Mouse (Mus musculus): ENCODE measurements around the gene Hdhd5. TPM values are rescaled to one million over a fixed set of nuclear protein-coding genes. Genes with fewer than 3 reads are reported as not detected.

Hdhd5 gene
- 13.2 and 15.1 TPM in 2 replicates for polyA plus RNA-seq (2015; fragmentation: Nextera tagmentation; extraction: Ambion mirVana)

- peak within 1 kb of the TSS; percentile 93 for H3K4me3 ChIP-seq
- H3K9me3 ChIP-seq, result no peaks in the 10 kb centered on the region
- H3K27ac ChIP-seq, result peak within 1 kb of the TSS; percentile 79
- H3K4me1 ChIP-seq (replicated peaks), result peaks cover 29% of the 10 kb centered on the region
- under 1% methylated on average over 75 of the region's 75 CpGs for WGBS
- peak within 1 kb of the TSS; percentile 91 for H3K9ac ChIP-seq
- H3K36me3 ChIP-seq, result no peaks in the 10 kb centered on the region
- peak within 1 kb of the TSS; percentile 70 for H3K4me2 ChIP-seq
- no peaks in the 10 kb centered on the region for H3K27me3 ChIP-seq
- peak; percentile 99 for ATAC-seq (ENCODE audit: low FRiP score)
These were observed at the start of gene Hdhd5 for GRCm38 (mm10) chr6:120531020-120531965. Gene Hdhd5 (minus strand): TSS chr6:120531319.

- Histone ChIP-seq H3K27ac (peak overlapping the region; percentile 81), H3K36me3 (no peaks in the 10 kb centered on the region), H3K4me2 (peak overlapping the region; percentile 74), H3K27me3 (0 out of 2 replicates have a peak, but pooled peaks cover 3% of the 10 kb centered on the region), H3K4me1 (replicated peaks) (peaks cover 37% of the 10 kb centered on the region), H3K9ac (no peak overlapping the region), H3K4me3 (peak overlapping the region; percentile 44), H3K9me3 (no peaks in the 10 kb centered on the region)
- ATAC-seq (ENCODE audit: low FRiP score), result peak; percentile 56
- WGBS, result 5% methylated on average over 1 of the region's 1 CpGs
These were observed 49.5 kb upstream of the Hdhd5 start for GRCm38 (mm10) chr6:120580713-120581015.

- peak; percentile 90 for ATAC-seq (ENCODE audit: low FRiP score)
- Histone ChIP-seq H3K27me3 (0 out of 2 replicates have a peak, but pooled peaks cover 3% of the 10 kb centered on the region), H3K4me1 (replicated peaks) (peaks cover 31% of the 10 kb centered on the region), H3K9ac (peak overlapping the region; percentile 68), H3K27ac (peak overlapping the region; percentile 81), H3K36me3 (no peaks in the 10 kb centered on the region), H3K4me2 (peak overlapping the region; percentile 74), H3K9me3 (no peaks in the 10 kb centered on the region), H3K4me3 (peak overlapping the region; percentile 44)
- WGBS, result under 1% methylated on average over 17 of the region's 23 CpGs
These were observed 49.0 kb upstream of the Hdhd5 start for GRCm38 (mm10) chr6:120579831-120580712.

- H3K27ac ChIP-seq, result peak overlapping the region; percentile 81
- H3K4me2 ChIP-seq, result peak overlapping the region; percentile 74
- H3K4me1 ChIP-seq (replicated peaks), result peaks cover 30% of the 10 kb centered on the region
- ATAC-seq (ENCODE audit: low FRiP score), result peak; percentile 21; the same call in 1 of the 2 replicates
- H3K36me3 ChIP-seq, result no peaks in the 10 kb centered on the region
- no peaks in the 10 kb centered on the region for H3K9me3 ChIP-seq
- WGBS, result 4% methylated on average over 21 of the region's 21 CpGs
- peak overlapping the region; percentile 44 for H3K4me3 ChIP-seq
- H3K9ac ChIP-seq, result peak overlapping the region; percentile 68
- H3K27me3 ChIP-seq, result 0 out of 2 replicates have a peak, but pooled peaks cover 3% of the 10 kb centered on the region
These were observed 48.2 kb upstream of the Hdhd5 start for GRCm38 (mm10) chr6:120579110-120579830.

GRCm38 (mm10) chr6:120578471-120578870, 47.4 kb upstream of the Hdhd5 start:
- Histone ChIP-seq H3K9me3 (no peaks in the 10 kb centered on the region), H3K27ac (peak overlapping the region; percentile 81), H3K4me1 (replicated peaks) (peaks cover 30% of the 10 kb centered on the region), H3K9ac (peak overlapping the region; percentile 68; the same call in 1 of the 2 replicates), H3K36me3 (no peaks in the 10 kb centered on the region), H3K27me3 (0 out of 2 replicates have a peak, but pooled peaks cover 3% of the 10 kb centered on the region), H3K4me2 (peak overlapping the region; percentile 74), H3K4me3 (no peak overlapping the region)
- WGBS, result 53% methylated on average over 5 of the region's 5 CpGs
- ATAC-seq (ENCODE audit: low FRiP score), result no peak

GRCm38 (mm10) chr6:120572372-120572771, 41.3 kb upstream of the Hdhd5 start:
- WGBS, result 63% methylated on average over 1 of the region's 1 CpGs
- Histone ChIP-seq H3K9ac (no peak overlapping the region), H3K27me3 (no peaks in the 10 kb centered on the region)

GRCm38 (mm10) chr6:120568257-120568656, 37.1 kb upstream of the Hdhd5 start:
- Histone ChIP-seq H3K27ac (no peak overlapping the region), H3K4me1 (replicated peaks) (peaks cover 6% of the 10 kb centered on the region), H3K9me3 (no peaks in the 10 kb centered on the region), H3K4me3 (no peak overlapping the region), H3K27me3 (no peaks in the 10 kb centered on the region), H3K4me2 (no peak overlapping the region), H3K9ac (no peak overlapping the region), H3K36me3 (no peaks in the 10 kb centered on the region)
- 63% methylated on average over 1 of the region's 1 CpGs for WGBS
- no peak for ATAC-seq (ENCODE audit: low FRiP score)

More at GRCm38 (mm10) chr6:120572372-120572771, 41.3 kb upstream of the Hdhd5 start:
- Histone ChIP-seq H3K4me1 (replicated peaks) (peaks cover 4% of the 10 kb centered on the region), H3K36me3 (no peaks in the 10 kb centered on the region), H3K4me2 (no peak overlapping the region), H3K9me3 (no peaks in the 10 kb centered on the region), H3K27ac (no peak overlapping the region), H3K4me3 (no peak overlapping the region)
- ATAC-seq (ENCODE audit: low FRiP score), result no peak

GRCm38 (mm10) chr6:120566911-120567909, 36.1 kb upstream of the Hdhd5 start:
- H3K4me3 ChIP-seq, result no peak overlapping the region
- no peak overlapping the region for H3K4me2 ChIP-seq
- H3K9ac ChIP-seq, result no peak overlapping the region
- H3K36me3 ChIP-seq, result no peaks in the 10 kb centered on the region
- peak overlapping the region; percentile 18; the same call in 1 of the 2 replicates for H3K27ac ChIP-seq
- H3K9me3 ChIP-seq, result no peaks in the 10 kb centered on the region
- peaks cover 6% of the 10 kb centered on the region for H3K4me1 ChIP-seq (replicated peaks)
- no peaks in the 10 kb centered on the region for H3K27me3 ChIP-seq
- WGBS, result 57% methylated on average over 18 of the region's 18 CpGs
- no peak for ATAC-seq (ENCODE audit: low FRiP score)

- no peaks in the 10 kb centered on the region for H3K36me3 ChIP-seq
These were observed 25.5 kb upstream of the Hdhd5 start for GRCm38 (mm10) chr6:120556641-120557040.

GRCm38 (mm10) chr6:120555983-120556567, 25.0 kb upstream of the Hdhd5 start:
- Histone ChIP-seq H3K4me1 (replicated peaks) (no peaks in the 10 kb centered on the region), H3K36me3 (no peaks in the 10 kb centered on the region), H3K9ac (no peak overlapping the region), H3K27me3 (no peaks in the 10 kb centered on the region), H3K4me2 (no peak overlapping the region), H3K4me3 (no peak overlapping the region), H3K9me3 (no peaks in the 10 kb centered on the region), H3K27ac (no peak overlapping the region)
- 89% methylated on average over 6 of the region's 6 CpGs for WGBS
- no peak for ATAC-seq (ENCODE audit: low FRiP score)

More at GRCm38 (mm10) chr6:120556641-120557040, 25.5 kb upstream of the Hdhd5 start:
- no peak for ATAC-seq (ENCODE audit: low FRiP score)
- no peaks in the 10 kb centered on the region for H3K4me1 ChIP-seq (replicated peaks)
- H3K4me3 ChIP-seq, result no peak overlapping the region
- H3K27me3 ChIP-seq, result no peaks in the 10 kb centered on the region
- WGBS, result 90% methylated on average over 8 of the region's 8 CpGs
- no peaks in the 10 kb centered on the region for H3K9me3 ChIP-seq
- H3K27ac ChIP-seq, result no peak overlapping the region
- H3K4me2 ChIP-seq, result no peak overlapping the region
- H3K9ac ChIP-seq, result no peak overlapping the region
